Mouse (Mus musculus): ENCODE data around the gene Mettl5.

- TF ChIP-seq POLR2A (IDR thresholded peaks at IDR 0.05; ENCODE audit: low read depth, low read length) = no peak
- TF ChIP-seq CHD2 (IDR thresholded peaks at IDR 0.05; ENCODE audit: low read length) = no peak
- TF ChIP-seq CTCF (conservative IDR thresholded peaks at IDR 0.05 in 1 of 2, IDR thresholded peaks at IDR 0.05 in 1 of 2; ENCODE audit: low read depth in 2 of 2, low read length in 2 of 2) = no peak
- no peak for TF ChIP-seq E2F4 (IDR thresholded peaks at IDR 0.05; ENCODE audit: insufficient replicate concordance, low read depth, low read length)
- no peak for TF ChIP-seq POLR2AphosphoS2 (IDR thresholded peaks at IDR 0.05; ENCODE audit: low read depth, low read length)
Measured at GRCm38 (mm10) chr2:69890843-69891242, 5.4 kb upstream of the Mettl5 start.

Data from CH12.LX (cell line).